Mouse (Mus musculus) kidney, postnatal 0 days (tissue): ENCODE measurements at regions not wholly inside any gene's neighbourhood (a gene's known extent, or its start where the extent isn't known, plus 50 kb on each side); places are given as distances from the start of the nearest gene placed in this dataset.

ENCODE experiments used
- ATAC-seq: fragments of 200-750 bp; cut with Nextera tagmentation; replicated peaks from 2 replicates; pipeline ENCODE4 v1.8.0; 2017; ENCODE audit warnings: low read depth, moderate number of reproducible peaks, moderate TSS enrichment, moderate library complexity; ENCODE audit not compliant: low FRiP score
- DNase-seq: peaks from one replicate; pipeline ENCODE4 v3.0.0-alpha.2; 2016; ENCODE audit warnings: low spot score
- H3K27ac ChIP-seq: fragments of 300-500 bp; sonication (generic); 2 replicates; pipeline ENCODE4 v1.5.1; 2014; ENCODE audit warnings: mild to moderate bottlenecking
- H3K27me3 ChIP-seq: fragments of 300-500 bp; sonication (generic); 2 replicates; pipeline ENCODE4 v1.6.1; 2014; ENCODE audit warnings: low read length, mixed read lengths; ENCODE audit not compliant: insufficient read depth
- H3K36me3 ChIP-seq: fragments of 300-500 bp; sonication (generic); 2 replicates; pipeline ENCODE4 v1.6.1; 2014; ENCODE audit warnings: low read length, mixed read lengths; ENCODE audit not compliant: insufficient read depth
- H3K4me1 ChIP-seq: fragments of 300-500 bp; sonication (generic); replicated peaks from 2 replicates; pipeline ENCODE4 v1.6.1; 2014; ENCODE audit warnings: antibody characterized with exemption, low read length, mixed read lengths; ENCODE audit not compliant: insufficient read depth
- H3K4me2 ChIP-seq: fragments of 300-500 bp; sonication (generic); 2 replicates; pipeline ENCODE4 v1.6.1; 2014; ENCODE audit warnings: mild to moderate bottlenecking, low read length, moderate library complexity, mixed read lengths
- H3K4me3 ChIP-seq: fragments of 300-500 bp; sonication (generic); replicated peaks from 2 replicates; pipeline ENCODE4 v1.5.1; 2014; ENCODE audit warnings: low read depth, low read length
- H3K9ac ChIP-seq: fragments of 300-500 bp; sonication (generic); 2 replicates; pipeline ENCODE4 v1.6.1; 2014; ENCODE audit warnings: low read depth, low read length
- H3K9me3 ChIP-seq: fragments of 300-500 bp; sonication (generic); replicated peaks from 2 replicates; pipeline ENCODE4 v1.6.1; 2016; ENCODE audit warnings: low read length, inconsistent platforms, mixed read lengths
- CTCF ChIP-seq: IDR thresholded peaks from 2 replicates; pipeline ENCODE4 v1.5.1; 2016; ENCODE audit warnings: antibody characterized with exemption, low read depth, mild to moderate bottlenecking, moderate library complexity
- WGBS: fragments of 180-500 bp; shearing (Covaris S2); extraction: QIAGEN DNeasy Blood & Tissue Kit; methylation state at CpG from one replicate; pipeline ENCODE4 v1.1.7; 2014; 5-methylcytosine and 5-hydroxymethylcytosine counted together

GRCm38 (mm10) chr2:108145694-108146093, 855.3 kb downstream of the Kcna4 start:
- 54% methylated on average over 2 of the region's 2 CpGs for WGBS
- Histone ChIP-seq H3K4me2 (no peak overlapping the region), H3K4me3 (no peak overlapping the region), H3K27me3 (no peaks in the 10 kb centered on the region), H3K9me3 (no peaks in the 10 kb centered on the region), H3K27ac (no peak overlapping the region), H3K4me1 (no peaks in the 10 kb centered on the region), H3K9ac (no peak overlapping the region), H3K36me3 (no peaks in the 10 kb centered on the region)
- no peak for TF ChIP-seq CTCF
- DNase-seq (no peak), ATAC-seq (no peak)

- H3K27ac ChIP-seq, result no peak overlapping the region
- H3K4me2 ChIP-seq, result no peak overlapping the region
- no peak overlapping the region for H3K9ac ChIP-seq
- no peaks in the 10 kb centered on the region for H3K36me3 ChIP-seq
- 51% methylated on average over 4 of the region's 4 CpGs for WGBS
- H3K9me3 ChIP-seq, result no peaks in the 10 kb centered on the region
- no peak for TF ChIP-seq CTCF
- ATAC-seq (no peak), DNase-seq (no peak)
- H3K27me3 ChIP-seq, result no peaks in the 10 kb centered on the region
- H3K4me1 ChIP-seq, result no peaks in the 10 kb centered on the region
- H3K4me3 ChIP-seq, result no peak overlapping the region
Measured at GRCm38 (mm10) chr2:108148221-108148620, 857.8 kb downstream of the Kcna4 start.

- no peaks in the 10 kb centered on the region for H3K36me3 ChIP-seq
- no peaks in the 10 kb centered on the region for H3K27me3 ChIP-seq
- H3K9ac ChIP-seq, result no peak overlapping the region
- no peak for ATAC-seq
- H3K4me1 ChIP-seq, result no peaks in the 10 kb centered on the region
- TF ChIP-seq CTCF, result no peak
- H3K9me3 ChIP-seq, result no peaks in the 10 kb centered on the region
- H3K27ac ChIP-seq, result no peak overlapping the region
- H3K4me2 ChIP-seq, result no peak overlapping the region
- H3K4me3 ChIP-seq, result no peak overlapping the region
- no peak for DNase-seq
Measured at GRCm38 (mm10) chr2:108156189-108156588, 865.8 kb downstream of the Kcna4 start.

- Histone ChIP-seq H3K36me3 (no peaks in the 10 kb centered on the region), H3K4me1 (no peaks in the 10 kb centered on the region), H3K27ac (no peak overlapping the region), H3K4me3 (no peak overlapping the region), H3K27me3 (no peaks in the 10 kb centered on the region), H3K4me2 (no peak overlapping the region), H3K9ac (no peak overlapping the region), H3K9me3 (no peaks in the 10 kb centered on the region)
- WGBS, result 77% methylated on average over 2 of the region's 2 CpGs
- TF ChIP-seq CTCF, result no peak
- ATAC-seq, result no peak
- DNase-seq, result no peak
Measured at GRCm38 (mm10) chr2:108157731-108158130, 867.3 kb downstream of the Kcna4 start.

- H3K4me3 ChIP-seq, result no peak overlapping the region
- H3K27me3 ChIP-seq, result no peaks in the 10 kb centered on the region
- no peaks in the 10 kb centered on the region for H3K36me3 ChIP-seq
- no peak overlapping the region for H3K4me2 ChIP-seq
- no peaks in the 10 kb centered on the region for H3K9me3 ChIP-seq
- H3K27ac ChIP-seq, result no peak overlapping the region
- no peak for TF ChIP-seq CTCF
- H3K4me1 ChIP-seq, result no peaks in the 10 kb centered on the region
- DNase-seq (no peak), ATAC-seq (no peak)
- H3K9ac ChIP-seq, result no peak overlapping the region
Measured at GRCm38 (mm10) chr2:108158311-108158710, 867.9 kb downstream of the Kcna4 start.

- Histone ChIP-seq H3K4me1 (no peaks in the 10 kb centered on the region), H3K27me3 (no peaks in the 10 kb centered on the region), H3K4me2 (no peak overlapping the region), H3K36me3 (no peaks in the 10 kb centered on the region), H3K9ac (no peak overlapping the region), H3K4me3 (no peak overlapping the region), H3K27ac (no peak overlapping the region), H3K9me3 (no peaks in the 10 kb centered on the region)
- no peak for ATAC-seq
- DNase-seq, result no peak
- 73% methylated on average over 3 of the region's 3 CpGs for whole genome bisulfite sequencing
- no peak for TF ChIP-seq CTCF
Measured at GRCm38 (mm10) chr2:108160865-108161264, 870.4 kb downstream of the Kcna4 start.

- 57% methylated on average over 1 of the region's 1 CpGs for WGBS
- Histone ChIP-seq H3K4me2 (no peak overlapping the region), H3K4me3 (no peak overlapping the region), H3K27ac (no peak overlapping the region), H3K36me3 (no peaks in the 10 kb centered on the region), H3K9me3 (no peaks in the 10 kb centered on the region), H3K4me1 (no peaks in the 10 kb centered on the region), H3K9ac (no peak overlapping the region), H3K27me3 (no peaks in the 10 kb centered on the region)
- no peak for ATAC-seq
- no peak for TF ChIP-seq CTCF
- no peak for DNase-seq
Measured at GRCm38 (mm10) chr2:108165085-108165484, 874.6 kb downstream of the Kcna4 start.
